9 mouse cellular contexts compared by ENCODE assay signal in genomic region chr12:117200117-117200516, GRCm38 (mm10).
A peak's percentile ranks its signal among the peaks of the same experiment; 100 is the strongest.
DNase-seq lines count a peak whose midpoint lies in the region; ATAC-seq lines count a peak whose summit lies in the region.
"Had no signal": no experiment of that assay in that cellular context is flagged by ENCODE, and none has a peak within 500 bp of the region (broad histone marks: within the 10 kb centered on the region; RNA-seq: fewer than 3 reads in every experiment).

No protein-coding gene starts in this region.

- DNase-seq in adrenal gland, postnatal 10 days, result peak; percentile 80
- DNase-seq in embryo, embryonic 10.5 days (ENCODE audit: low spot score), result peak; percentile 64
- DNase-seq in heart, adult 11 months, result peak; percentile 98
- peak; percentile 66 to 82 for DNase-seq in left cerebral cortex, adult 9 months (ENCODE audit: low spot score in 2 of 2)
- no peak for DNase-seq in thymus, postnatal 25 days

- no peaks in the 10 kb centered on the region for H3K9me3 ChIP-seq in intestine, embryonic 16.5 days (ENCODE audit: control insufficient read depth, low read length)
- no peaks in the 10 kb centered on the region for H3K9me3 ChIP-seq in stomach, embryonic 14.5 days (ENCODE audit: control insufficient read depth, low read depth, low read length)

- no peaks in the 10 kb centered on the region for H3K4me1 ChIP-seq in intestine, embryonic 16.5 days (ENCODE audit: control insufficient read depth, insufficient read depth, low read length)
- H3K4me1 ChIP-seq in stomach, embryonic 14.5 days (ENCODE audit: control insufficient read depth, insufficient read depth, low read length), result 0 out of 2 replicates have a peak, but pooled peaks cover 2% of the 10 kb centered on the region

- H3K27ac ChIP-seq in intestine, embryonic 16.5 days (ENCODE audit: low read length), result no peak overlapping the region
- H3K27ac ChIP-seq in stomach, embryonic 14.5 days (ENCODE audit: low read length), result no peak overlapping the region
- H3K27ac ChIP-seq: liver, embryonic 14.5 days had no signal

- WGBS in intestine, embryonic 16.5 days, result 10% methylated on average over 9 of the region's 9 CpGs
- WGBS in stomach, embryonic 14.5 days, result 10% methylated on average over 9 of the region's 9 CpGs

- no peak overlapping the region for H3K9ac ChIP-seq in intestine, embryonic 16.5 days (ENCODE audit: low read depth, low read length)
- no peak overlapping the region for H3K9ac ChIP-seq in stomach, embryonic 14.5 days (replicated peaks; ENCODE audit: low read depth, low read length)
- H3K9ac ChIP-seq: liver, embryonic 14.5 days had no signal

- no peaks in the 10 kb centered on the region for H3K36me3 ChIP-seq in intestine, embryonic 16.5 days (ENCODE audit: control insufficient read depth, insufficient read depth, low read length)
- no peaks in the 10 kb centered on the region for H3K36me3 ChIP-seq in stomach, embryonic 14.5 days (ENCODE audit: control insufficient read depth, insufficient read depth, low read length)

- H3K4me2 ChIP-seq in intestine, embryonic 16.5 days (ENCODE audit: low read depth, low read length), result no peak overlapping the region
- no peak overlapping the region for H3K4me2 ChIP-seq in stomach, embryonic 14.5 days (replicated peaks; ENCODE audit: low read depth, low read length)

- no peak overlapping the region for H3K4me3 ChIP-seq in intestine, embryonic 16.5 days (ENCODE audit: low read length)
- H3K4me3 ChIP-seq in stomach, embryonic 14.5 days (ENCODE audit: low read depth, low read length), result no peak overlapping the region

- ATAC-seq in intestine, embryonic 16.5 days, result peak; percentile 84
- peak; percentile 86 for ATAC-seq in megakaryocyte progenitor cell, adult 5-6 weeks (replicated peaks; ENCODE audit: poor library complexity)
- ATAC-seq in stomach, embryonic 14.5 days (ENCODE audit: insufficient number of reproducible peaks, insufficient read depth, low FRiP score, low read depth), result peak; percentile 77

- no peaks in the 10 kb centered on the region for H3K27me3 ChIP-seq in intestine, embryonic 16.5 days (replicated peaks; ENCODE audit: control insufficient read depth, insufficient read depth, low read length)
- H3K27me3 ChIP-seq in stomach, embryonic 14.5 days (ENCODE audit: control insufficient read depth, insufficient read depth, low read length), result no peaks in the 10 kb centered on the region
